Mouse (Mus musculus) brain, embryonic 14.5 days (tissue): ENCODE measurements around the gene 4930426L09Rik. TPM values are rescaled to one million over a fixed set of nuclear protein-coding genes. Genes with fewer than 3 reads are reported as not detected.

Source experiments
- DNase-seq: peaks from one replicate; pipeline ENCODE4 v3.0.0-alpha.2; 2011; ENCODE audit warnings: low read depth
- CTCF ChIP-seq: fragments of 200-500 bp; IDR thresholded peaks from 2 replicates; pipeline ENCODE4 v1.5.1; 2012; ENCODE audit warnings: inconsistent platforms, mild to moderate bottlenecking, moderate library complexity, borderline replicate concordance; ENCODE audit not compliant: insufficient read depth, insufficient read length; ENCODE audit errors: extremely low read depth
- POLR2A ChIP-seq: fragments of 200-500 bp; IDR thresholded peaks from 2 replicates; pipeline ENCODE4 v1.6.1; 2012; ENCODE audit warnings: mild to moderate bottlenecking, inconsistent platforms, borderline replicate concordance; ENCODE audit not compliant: poor library complexity, insufficient read depth, insufficient read length, severe bottlenecking; ENCODE audit errors: extremely low read depth
- polyA plus RNA-seq: library from polyadenylated mRNA; depleted of rRNA; stranded (reverse); fragments of >200 nt; gene quantifications from 2 replicates; pipeline ENCODE4 v1.2.3, GENCODE M21; 2012

The 4930426L09Rik gene
- polyA plus RNA-seq, 1 experiment: 0.66 TPM

DNA sequence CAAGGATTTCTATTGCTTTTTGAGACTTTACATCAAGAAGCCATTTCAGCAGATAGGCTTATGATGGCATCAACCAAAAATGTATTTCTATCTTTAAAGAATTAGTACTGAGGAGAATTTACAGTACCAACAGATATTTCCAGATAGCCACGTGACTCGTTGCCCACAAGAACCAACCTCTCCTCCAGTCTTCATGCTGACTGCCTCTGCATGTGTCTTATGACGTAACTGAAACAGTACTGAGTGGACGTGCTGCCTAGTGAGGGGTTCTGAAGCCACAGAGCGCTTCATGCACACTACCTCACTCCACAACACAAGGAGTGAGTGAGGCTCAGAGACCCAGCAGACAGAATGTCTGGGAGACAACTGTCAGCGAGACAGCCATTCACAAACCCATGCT is 39.1 kb upstream of the 4930426L09Rik start:
- TF ChIP-seq CTCF (no peak), POLR2A (no peak)
- DNase-seq: no peak

GRCm38 (mm10) chr2:18959558-18959957 is 38.6 kb upstream of the 4930426L09Rik start:
- TF ChIP-seq CTCF: no peak
- no peak for TF ChIP-seq POLR2A
- no peak for DNase-seq

GRCm38 (mm10) chr2:18960376-18960973 is 37.7 kb upstream of the 4930426L09Rik start:
- DNase-seq: no peak
- TF ChIP-seq CTCF: no peak
- no peak for TF ChIP-seq POLR2A

GRCm38 (mm10) chr2:18962502-18962901 is 35.6 kb upstream of the 4930426L09Rik start:
- no peak for DNase-seq
- TF ChIP-seq POLR2A (no peak), CTCF (no peak)

- no peak for DNase-seq
- TF ChIP-seq CTCF: no peak
- TF ChIP-seq POLR2A: no peak
Observed at GRCm38 (mm10) chr2:18963286-18964040, 34.7 kb upstream of the 4930426L09Rik start.

DNA sequence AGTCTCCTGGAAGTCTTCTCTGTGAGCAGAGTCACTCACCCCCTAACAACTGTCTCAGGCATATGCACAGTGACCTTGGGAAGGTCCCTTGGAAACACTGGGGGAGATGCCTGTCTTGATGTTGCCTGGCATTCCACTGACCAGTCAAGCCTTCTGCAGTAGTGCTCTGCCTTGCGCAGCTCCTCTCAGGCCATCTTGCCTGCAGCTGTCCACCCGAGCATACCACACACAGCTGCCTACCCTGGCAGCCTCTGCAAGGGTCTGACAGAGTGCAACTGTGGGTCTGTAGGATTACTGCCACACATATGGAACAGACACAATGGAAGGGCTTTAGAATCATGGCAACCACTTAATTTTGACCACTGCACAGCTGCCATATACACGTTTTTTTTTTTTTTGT is 33.0 kb upstream of the 4930426L09Rik start:
- TF ChIP-seq POLR2A (no peak), CTCF (no peak)
- DNase-seq: no peak

GRCm38 (mm10) chr2:18965950-18966349 is 32.2 kb upstream of the 4930426L09Rik start:
- DNase-seq: no peak
- TF ChIP-seq CTCF (no peak), POLR2A (no peak)

DNA sequence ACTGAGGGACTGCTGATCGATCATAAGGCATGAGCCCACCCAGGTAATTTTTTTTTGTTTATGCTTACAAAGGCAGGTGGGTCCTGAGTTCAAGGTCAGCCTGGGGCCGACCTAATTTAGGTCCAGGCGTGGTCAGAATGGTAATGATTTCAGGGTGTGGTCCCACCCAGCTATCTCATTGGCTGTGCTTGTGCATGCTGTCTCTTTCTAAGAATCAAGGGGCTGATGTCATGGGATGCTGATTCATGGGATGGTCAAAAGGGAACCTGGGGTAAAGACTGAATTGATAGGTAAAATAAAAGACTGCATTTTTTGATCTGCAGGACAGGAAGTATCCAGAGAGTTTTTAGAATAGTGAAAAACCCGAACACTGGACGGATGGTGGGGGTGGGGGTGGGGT is 31.6 kb upstream of the 4930426L09Rik start:
- TF ChIP-seq POLR2A (no peak), CTCF (no peak)
- DNase-seq: no peak

DNA sequence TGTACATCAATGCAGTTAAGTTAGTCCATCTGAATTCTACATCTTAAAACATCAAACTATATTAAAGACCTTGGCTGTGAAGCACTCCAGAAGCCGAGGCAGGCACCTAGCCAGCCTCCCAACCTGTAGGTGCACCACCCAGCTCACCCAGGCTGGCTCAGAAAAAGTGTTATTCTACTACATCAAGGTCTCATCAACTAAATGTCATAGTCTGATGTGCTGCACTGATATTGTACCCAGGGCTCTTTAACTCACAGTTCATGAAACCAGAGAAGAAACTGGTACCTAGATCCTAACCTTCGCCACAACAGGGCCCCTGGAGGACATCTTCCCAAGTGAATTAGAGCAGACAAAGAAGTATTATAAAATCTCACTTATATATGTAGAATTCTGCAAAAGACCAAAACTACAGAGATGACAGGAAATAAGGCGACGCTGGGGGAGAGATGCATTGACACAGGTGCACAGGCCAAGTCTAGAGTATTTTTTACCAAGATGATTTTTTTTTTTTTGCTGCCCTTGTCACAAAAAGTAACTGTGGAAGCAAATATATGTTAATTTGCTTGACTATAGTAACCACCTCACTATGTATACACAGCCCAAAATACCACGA is 30.6 kb upstream of the 4930426L09Rik start:
- TF ChIP-seq POLR2A (no peak), CTCF (no peak)
- no peak for DNase-seq

- no peak for DNase-seq
- TF ChIP-seq POLR2A (no peak), CTCF (no peak)
Observed at GRCm38 (mm10) chr2:18969066-18969681, 29.0 kb upstream of the 4930426L09Rik start.

DNA sequence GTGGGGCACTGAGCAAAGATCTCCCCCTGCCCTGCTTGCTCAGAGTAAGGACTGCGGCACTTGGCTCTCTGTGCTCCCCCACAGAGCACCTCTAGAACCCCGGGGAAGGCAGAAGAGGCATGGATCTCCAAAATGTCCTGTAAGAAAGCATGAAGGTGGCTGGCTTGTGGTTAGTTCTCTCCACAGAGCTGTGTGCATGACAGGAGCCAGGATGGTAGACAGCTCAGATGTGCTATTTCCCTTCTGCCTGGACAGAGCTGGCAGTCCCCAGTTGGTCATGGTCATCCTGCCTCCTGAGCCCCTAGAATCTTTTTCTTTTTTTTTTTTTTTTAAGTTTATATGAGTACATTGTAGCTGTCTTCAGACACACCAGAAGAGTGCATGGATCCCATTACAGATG is 27.7 kb upstream of the 4930426L09Rik start:
- no peak for TF ChIP-seq CTCF
- no peak for TF ChIP-seq POLR2A
- DNase-seq: no peak

- TF ChIP-seq CTCF (no peak), POLR2A (no peak)
- no peak for DNase-seq
Observed at GRCm38 (mm10) chr2:18971564-18971963, 26.6 kb upstream of the 4930426L09Rik start.
